In the genomic region with DNA sequence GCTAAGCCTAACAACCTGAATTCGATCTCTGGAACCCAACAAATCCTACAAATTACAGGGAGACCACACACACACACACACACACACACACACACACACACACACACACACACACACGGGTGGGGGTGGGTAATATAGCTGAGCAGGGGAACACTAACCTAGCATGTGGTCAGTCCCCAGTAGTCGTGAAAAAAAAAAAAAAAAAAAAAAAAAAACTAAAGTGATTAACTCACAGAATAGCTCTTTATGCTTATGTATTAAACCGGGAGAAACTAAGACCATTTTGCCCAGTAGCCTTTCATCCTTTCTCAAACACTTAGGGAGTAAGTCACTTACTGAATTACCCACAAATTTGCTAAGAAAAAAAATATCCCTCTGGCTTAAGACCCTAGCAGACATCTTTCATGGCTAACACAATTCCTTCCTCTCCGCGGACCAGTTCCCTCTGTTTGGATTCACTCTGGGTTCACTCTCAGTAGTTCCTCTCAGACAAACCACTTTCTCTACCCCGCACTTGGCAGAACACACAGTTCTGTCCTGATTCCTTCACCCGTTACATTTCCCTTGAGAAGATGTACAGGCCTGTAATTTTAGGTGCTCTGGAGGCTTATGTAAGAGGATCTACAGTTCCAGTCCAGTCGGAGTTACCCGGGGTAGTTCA, we compare ENCODE assay signal across 8 mouse cellular contexts. TPM values are rescaled to one million over a fixed set of nuclear protein-coding genes. Genes with fewer than 3 reads are reported as not detected.
DNase-seq lines count a peak whose midpoint lies in the region; ATAC-seq lines count a peak whose summit lies in the region.

No protein-coding gene starts in this region.

- peak overlapping the region; percentile 83 for H3K9ac ChIP-seq in heart, embryonic 12.5 days
- peak overlapping the region; percentile 63; the same call in 1 of the 2 replicates for H3K9ac ChIP-seq in embryonic facial prominence, embryonic 12.5 days
- H3K9ac ChIP-seq in intestine, embryonic 15.5 days: peak overlapping the region; percentile 52
- H3K9ac ChIP-seq in midbrain, embryonic 16.5 days (ENCODE audit: low read depth, low read length): peak overlapping the region; percentile 88

- H3K27ac ChIP-seq in heart, embryonic 12.5 days (ENCODE audit: poor library complexity, severe bottlenecking): no peak overlapping the region
- H3K27ac ChIP-seq in embryonic facial prominence, embryonic 12.5 days: no peak overlapping the region
- no peak overlapping the region for H3K27ac ChIP-seq in intestine, embryonic 15.5 days
- peak overlapping the region; percentile 85 for H3K27ac ChIP-seq in midbrain, embryonic 16.5 days (ENCODE audit: low read length)

- H3K4me2 ChIP-seq in heart, embryonic 12.5 days: peak overlapping the region; percentile 100
- H3K4me2 ChIP-seq in embryonic facial prominence, embryonic 12.5 days (replicated peaks): peak overlapping the region; percentile 96
- H3K4me2 ChIP-seq in intestine, embryonic 15.5 days (replicated peaks): peak overlapping the region; percentile 96
- H3K4me2 ChIP-seq in midbrain, embryonic 16.5 days (ENCODE audit: low read length): peak overlapping the region; percentile 90

- 35% methylated on average over 10 of the region's 10 CpGs for WGBS in heart, embryonic 12.5 days
- WGBS in embryonic facial prominence, embryonic 12.5 days: 39% methylated on average over 10 of the region's 10 CpGs
- 43% methylated on average over 10 of the region's 10 CpGs for WGBS in intestine, embryonic 15.5 days
- 40% methylated on average over 10 of the region's 10 CpGs for WGBS in midbrain, embryonic 16.5 days

- no peak for DNase-seq in heart, adult 8-10 months (ENCODE audit: low spot score)
- peak; percentile 57 for DNase-seq in A20 (ENCODE audit: low read depth, low spot score)
- DNase-seq in urinary bladder, postnatal 10 days (ENCODE audit: low spot score): no peak
- DNase-seq in adrenal gland, adult 2 months: no peak

- no peaks in the 10 kb centered on the region for H3K9me3 ChIP-seq in heart, embryonic 12.5 days (replicated peaks)
- no peaks in the 10 kb centered on the region for H3K9me3 ChIP-seq in embryonic facial prominence, embryonic 12.5 days
- H3K9me3 ChIP-seq in intestine, embryonic 15.5 days: no peaks in the 10 kb centered on the region
- H3K9me3 ChIP-seq in midbrain, embryonic 16.5 days (replicated peaks; ENCODE audit: control insufficient read depth, low read length, poor library complexity, severe bottlenecking): no peaks in the 10 kb centered on the region

- peak overlapping the region; percentile 69 for H3K4me3 ChIP-seq in heart, embryonic 12.5 days
- peak overlapping the region; percentile 54 for H3K4me3 ChIP-seq in embryonic facial prominence, embryonic 12.5 days
- peak overlapping the region; percentile 53 for H3K4me3 ChIP-seq in intestine, embryonic 15.5 days (replicated peaks)
- H3K4me3 ChIP-seq in midbrain, embryonic 16.5 days (ENCODE audit: low read depth, low read length): peak overlapping the region; percentile 73

- ATAC-seq in heart, embryonic 12.5 days (ENCODE audit: insufficient number of reproducible peaks, low FRiP score): peak; percentile 24
- no peak for ATAC-seq in embryonic facial prominence, embryonic 12.5 days (ENCODE audit: insufficient number of reproducible peaks, insufficient read depth, low FRiP score, low TSS enrichment)
- ATAC-seq in intestine, embryonic 15.5 days: peak; percentile 8
- ATAC-seq in midbrain, embryonic 16.5 days: 0 out of 2 replicates have a peak, but pooled peaks have one; percentile 3

- H3K27me3 ChIP-seq in heart, embryonic 12.5 days (replicated peaks): 0 out of 2 replicates have a peak, but pooled peaks cover 4% of the 10 kb centered on the region
- H3K27me3 ChIP-seq in embryonic facial prominence, embryonic 12.5 days: peaks cover 15% of the 10 kb centered on the region
- H3K27me3 ChIP-seq in intestine, embryonic 15.5 days (replicated peaks): no peaks in the 10 kb centered on the region
- H3K27me3 ChIP-seq in midbrain, embryonic 16.5 days (ENCODE audit: control insufficient read depth, insufficient read depth, low read depth, low read length): peaks cover 11% of the 10 kb centered on the region

- H3K36me3 ChIP-seq in heart, embryonic 12.5 days: no peaks in the 10 kb centered on the region
- H3K36me3 ChIP-seq in embryonic facial prominence, embryonic 12.5 days: no peaks in the 10 kb centered on the region
- no peaks in the 10 kb centered on the region for H3K36me3 ChIP-seq in intestine, embryonic 15.5 days
- H3K36me3 ChIP-seq in midbrain, embryonic 16.5 days (ENCODE audit: control insufficient read depth, insufficient read depth, low read length): no peaks in the 10 kb centered on the region

- H3K4me1 ChIP-seq in heart, embryonic 12.5 days (replicated peaks): peaks cover 8% of the 10 kb centered on the region
- H3K4me1 ChIP-seq in embryonic facial prominence, embryonic 12.5 days: peaks cover 5% of the 10 kb centered on the region; the same call in 1 of the 2 replicates
- 0 out of 2 replicates have a peak, but pooled peaks cover 2% of the 10 kb centered on the region for H3K4me1 ChIP-seq in intestine, embryonic 15.5 days (replicated peaks)
- H3K4me1 ChIP-seq in midbrain, embryonic 16.5 days (ENCODE audit: control insufficient read depth, insufficient read depth, low read length): no peaks in the 10 kb centered on the region

RNA-seq across cellular contexts. Expression of gene Slc2a3, which starts 0.7 kb away (rescaled TPM):
- 26.6 and 27.7 TPM in 2 replicates for polyA plus RNA-seq in heart, embryonic 12.5 days (2016; fragmentation: Nextera tagmentation; extraction: Ambion mirVana)
- 1 to 10 TPM; 2.3 to 2.9 (median 2.4) TPM for total RNA-seq in heart, adult 8-10 months (2022)
- polyA plus RNA-seq in embryonic facial prominence, embryonic 12.5 days (2016; fragmentation: Nextera tagmentation; extraction: Ambion mirVana): 31.5 and 32.7 TPM in 2 replicates
- 11.3 and 13.4 TPM in 2 replicates for polyA plus RNA-seq in intestine, embryonic 15.5 days (2015; fragmentation: Nextera tagmentation; extraction: Ambion mirVana)
- polyA plus RNA-seq in midbrain, embryonic 16.5 days (2015; fragmentation: Nextera tagmentation; extraction: Ambion mirVana): 44.3 and 52.5 TPM in 2 replicates
- total RNA-seq in adrenal gland, adult 2 months (2021): 10 to 100 TPM in 1 of 2 experiments, 1 to 10 TPM in 1; 5.2 to 10.5 TPM
- 2.1 and 2.2 TPM in 2 replicates for polyA plus RNA-seq in adrenal gland, adult 2 months (2012; rRNA removed)

RNA-seq across cellular contexts. Expression of gene Foxj2, which starts 18.9 kb away (rescaled TPM):
- polyA plus RNA-seq in heart, embryonic 12.5 days (2016; fragmentation: Nextera tagmentation; extraction: Ambion mirVana): 7.8 and 8.4 TPM in 2 replicates
- total RNA-seq in heart, adult 8-10 months (2022): 10 to 100 TPM; 26.3 to 31.5 (median 29.1) TPM
- 6.7 TPM in 2 replicates for polyA plus RNA-seq in embryonic facial prominence, embryonic 12.5 days (2016; fragmentation: Nextera tagmentation; extraction: Ambion mirVana)
- polyA plus RNA-seq in intestine, embryonic 15.5 days (2015; fragmentation: Nextera tagmentation; extraction: Ambion mirVana): 3.9 and 4.5 TPM in 2 replicates
- 8.4 and 9.4 TPM in 2 replicates for polyA plus RNA-seq in midbrain, embryonic 16.5 days (2015; fragmentation: Nextera tagmentation; extraction: Ambion mirVana)
- total RNA-seq in adrenal gland, adult 2 months (2021): 10 to 100 TPM; 20.0 to 24.4 TPM
- polyA plus RNA-seq in adrenal gland, adult 2 months (2012; rRNA removed): 12.4 and 14.8 TPM in 2 replicates

RNA-seq across cellular contexts. Expression of gene C3ar1, which starts 55.2 kb away (rescaled TPM):
- polyA plus RNA-seq in heart, embryonic 12.5 days (2016; fragmentation: Nextera tagmentation; extraction: Ambion mirVana): 1.4 and 1.7 TPM in 2 replicates
- 1 to 10 TPM; 2.0 to 3.5 (median 2.5) TPM for total RNA-seq in heart, adult 8-10 months (2022)
- 2.3 and 2.5 TPM in 2 replicates for polyA plus RNA-seq in embryonic facial prominence, embryonic 12.5 days (2016; fragmentation: Nextera tagmentation; extraction: Ambion mirVana)
- polyA plus RNA-seq in intestine, embryonic 15.5 days (2015; fragmentation: Nextera tagmentation; extraction: Ambion mirVana): 2.5 TPM in 2 replicates
- polyA plus RNA-seq in midbrain, embryonic 16.5 days (2015; fragmentation: Nextera tagmentation; extraction: Ambion mirVana): 1.1 and 1.4 TPM in 2 replicates
- total RNA-seq in adrenal gland, adult 2 months (2021): 1 to 10 TPM; 2.6 to 6.7 TPM
- 2.7 and 3.0 TPM in 2 replicates for polyA plus RNA-seq in adrenal gland, adult 2 months (2012; rRNA removed)
